Mouse (Mus musculus) kidney, embryonic 14.5 days (tissue): ENCODE measurements around the gene Ccdc60. TPM values are rescaled to one million over a fixed set of nuclear protein-coding genes. Genes with fewer than 3 reads are reported as not detected.

Experiments used
- ATAC-seq: fragments of 200-750 bp; cut with Nextera tagmentation; 2 replicates; pipeline ENCODE4 v1.8.0; 2017; ENCODE audit warnings: moderate number of reproducible peaks, mild to moderate bottlenecking, moderate TSS enrichment, moderate library complexity; ENCODE audit not compliant: low FRiP score, low TSS enrichment
- H3K27ac ChIP-seq: fragments of 300-500 bp; sonication (generic); 2 replicates; pipeline ENCODE4 v1.5.1; 2014; ENCODE audit warnings: low read depth, mild to moderate bottlenecking, low read length, moderate library complexity, mixed read lengths
- H3K27me3 ChIP-seq: fragments of 300-500 bp; sonication (generic); 2 replicates; pipeline ENCODE4 v1.6.1; 2014; ENCODE audit warnings: mild to moderate bottlenecking, low read length; ENCODE audit not compliant: control insufficient read depth, insufficient read depth
- H3K36me3 ChIP-seq: fragments of 300-500 bp; sonication (generic); 2 replicates; pipeline ENCODE4 v1.6.1; 2014; ENCODE audit warnings: low read length, mixed read lengths; ENCODE audit not compliant: control insufficient read depth, insufficient read depth
- H3K4me1 ChIP-seq: fragments of 300-500 bp; sonication (generic); 2 replicates; pipeline ENCODE4 v1.6.1; 2014; ENCODE audit warnings: low read length, mixed read lengths; ENCODE audit not compliant: control insufficient read depth, insufficient read depth
- H3K4me2 ChIP-seq: fragments of 300-500 bp; sonication (generic); replicated peaks from 2 replicates; pipeline ENCODE4 v1.6.1; 2014; ENCODE audit warnings: low read depth, mild to moderate bottlenecking, low read length
- H3K4me3 ChIP-seq: fragments of 300-500 bp; sonication (generic); 2 replicates; pipeline ENCODE4 v1.5.1; 2014; ENCODE audit warnings: mild to moderate bottlenecking, low read length
- H3K9ac ChIP-seq: fragments of 300-500 bp; sonication (generic); 2 replicates; pipeline ENCODE4 v1.6.1; 2014; ENCODE audit warnings: low read depth, mild to moderate bottlenecking, low read length, moderate library complexity
- H3K9me3 ChIP-seq: fragments of 300-500 bp; sonication (generic); 2 replicates; pipeline ENCODE4 v1.6.1; 2016; ENCODE audit warnings: low read length; ENCODE audit not compliant: control insufficient read depth
- WGBS: fragments of 180-500 bp; shearing (Covaris S2); extraction: QIAGEN DNeasy Blood & Tissue Kit; methylation state at CpG from one replicate; pipeline ENCODE4 v1.1.7; 2014; 5-methylcytosine and 5-hydroxymethylcytosine counted together
- polyA plus RNA-seq: library from polyadenylated mRNA; unstranded; fragments of >200 nt; fragmentation: Nextera tagmentation; extraction: Ambion mirVana; gene quantifications from 2 replicates; pipeline ENCODE4 v1.2.1, GENCODE M21; 2014

Ccdc60 gene
- polyA plus RNA-seq, 1 experiment from 2014 or later = 0.55 TPM

DNA sequence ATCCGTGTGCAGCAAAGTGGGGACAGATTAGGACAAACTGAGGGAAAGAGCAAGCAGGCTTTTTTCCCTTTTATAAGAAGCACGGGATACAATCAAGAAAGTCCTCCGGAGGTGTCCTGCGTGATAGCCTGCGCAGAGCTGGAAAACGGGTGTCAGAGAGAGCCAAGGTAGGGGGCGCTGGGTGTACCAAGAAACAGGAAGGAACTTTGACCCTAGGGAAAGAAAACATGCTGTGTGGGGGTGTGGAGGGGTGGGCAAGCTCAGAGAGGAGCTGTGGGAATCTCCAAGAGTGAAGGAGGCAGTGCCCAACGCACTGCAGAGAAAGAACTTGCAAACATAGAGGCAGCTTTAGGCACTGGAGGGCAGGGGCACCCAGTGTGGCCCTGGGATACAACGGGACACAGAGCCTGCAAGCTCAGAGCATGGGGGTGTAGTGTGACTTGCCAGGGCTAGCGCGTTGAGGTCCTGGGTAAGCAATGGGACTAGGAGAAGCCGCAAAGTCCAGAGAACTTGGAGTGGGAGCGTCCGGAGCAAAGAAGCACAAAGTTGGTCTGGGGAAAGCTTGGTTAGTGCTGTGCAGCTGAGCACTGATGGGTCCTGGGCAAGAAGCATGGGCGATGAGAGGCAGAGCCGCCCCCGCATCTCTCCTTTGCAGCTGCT is 206.4 kb downstream of the Ccdc60 start:
- WGBS = 27% methylated on average over 17 of the region's 17 CpGs

GRCm38 (mm10) chr5:116081616-116082015 is 207.2 kb downstream of the Ccdc60 start:
- H3K27me3 ChIP-seq = peaks cover 20% of the 10 kb centered on the region
- WGBS = 78% methylated on average over 7 of the region's 7 CpGs

More for the DNA sequence above, 206.4 kb downstream of the Ccdc60 start:
- no peak overlapping the region for H3K4me2 ChIP-seq
- no peak overlapping the region for H3K9ac ChIP-seq
- peaks cover 20% of the 10 kb centered on the region for H3K27me3 ChIP-seq
- H3K36me3 ChIP-seq = no peaks in the 10 kb centered on the region
- no peak for ATAC-seq
- no peak overlapping the region for H3K27ac ChIP-seq
- H3K4me3 ChIP-seq = no peak overlapping the region
- H3K9me3 ChIP-seq = no peaks in the 10 kb centered on the region
- no peaks in the 10 kb centered on the region for H3K4me1 ChIP-seq

GRCm38 (mm10) chr5:116080736-116081135 is 208.0 kb downstream of the Ccdc60 start:
- Histone ChIP-seq H3K4me1 (no peaks in the 10 kb centered on the region), H3K4me3 (no peak overlapping the region), H3K9me3 (no peaks in the 10 kb centered on the region), H3K27ac (no peak overlapping the region), H3K27me3 (peaks cover 20% of the 10 kb centered on the region), H3K36me3 (no peaks in the 10 kb centered on the region), H3K4me2 (no peak overlapping the region), H3K9ac (no peak overlapping the region)
- ATAC-seq = no peak
- 54% methylated on average over 6 of the region's 6 CpGs for WGBS

More at GRCm38 (mm10) chr5:116081616-116082015, 207.2 kb downstream of the Ccdc60 start:
- Histone ChIP-seq H3K4me1 (no peaks in the 10 kb centered on the region), H3K4me2 (no peak overlapping the region), H3K9me3 (no peaks in the 10 kb centered on the region), H3K9ac (no peak overlapping the region), H3K27ac (no peak overlapping the region), H3K4me3 (no peak overlapping the region), H3K36me3 (no peaks in the 10 kb centered on the region)
- no peak for ATAC-seq

Other genes with a start within 250 kb of the Ccdc60 start
- not detected in 2 replicates for gene Tmem233, start 205.7 kb downstream of the Ccdc60 start, polyA plus RNA-seq
- gene Hspb8, start 133.9 kb upstream of the Ccdc60 start, polyA plus RNA-seq = 2.4 and 3.0 TPM in 2 replicates